Mouse (Mus musculus) stomach, postnatal 0 days (tissue): ENCODE results near the gene Med13l. TPM values are rescaled to one million over a fixed set of nuclear protein-coding genes. Genes with fewer than 3 reads are reported as not detected.
A peak's percentile ranks its signal among the peaks of the same experiment; 100 is the strongest.

Source experiments
- ATAC-seq: fragments of 200-750 bp; cut with Nextera tagmentation; 2 replicates; pipeline ENCODE4 v1.8.0; 2017; ENCODE audit not compliant: low FRiP score, low TSS enrichment
- DNase-seq: peaks from one replicate; pipeline ENCODE4 v3.0.0-alpha.2; 2016; ENCODE audit warnings: low spot score
- H3K27ac ChIP-seq: fragments of 300-500 bp; sonication (generic); replicated peaks from 2 replicates; pipeline ENCODE4 v1.5.1; 2014; ENCODE audit warnings: mild to moderate bottlenecking, control low read depth
- H3K27me3 ChIP-seq: fragments of 300-500 bp; sonication (generic); 2 replicates; pipeline ENCODE4 v1.6.1; 2014; ENCODE audit warnings: low read length; ENCODE audit not compliant: control insufficient read depth, insufficient read depth
- H3K36me3 ChIP-seq: fragments of 300-500 bp; sonication (generic); 2 replicates; pipeline ENCODE4 v1.6.1; 2014; ENCODE audit warnings: low read length, mixed read lengths; ENCODE audit not compliant: control insufficient read depth, insufficient read depth
- H3K4me1 ChIP-seq: fragments of 300-500 bp; sonication (generic); replicated peaks from 2 replicates; pipeline ENCODE4 v1.6.1; 2014; ENCODE audit warnings: antibody characterized with exemption; ENCODE audit not compliant: control insufficient read depth, insufficient read depth
- H3K4me2 ChIP-seq: fragments of 300-500 bp; sonication (generic); replicated peaks from 2 replicates; pipeline ENCODE4 v1.6.1; 2014; ENCODE audit warnings: low read depth, mild to moderate bottlenecking, control low read depth, moderate library complexity
- H3K4me3 ChIP-seq: fragments of 300-500 bp; sonication (generic); 2 replicates; pipeline ENCODE4 v1.5.1; 2014; ENCODE audit warnings: low read depth, low read length, control low read depth
- H3K9ac ChIP-seq: fragments of 300-500 bp; sonication (generic); 2 replicates; pipeline ENCODE4 v1.6.1; 2014; ENCODE audit warnings: mild to moderate bottlenecking, low read length, control low read depth, mixed read lengths
- H3K9me3 ChIP-seq: fragments of 300-500 bp; sonication (generic); 2 replicates; pipeline ENCODE4 v1.6.1; 2016; ENCODE audit warnings: low read length; ENCODE audit not compliant: control insufficient read depth
- CTCF ChIP-seq: IDR thresholded peaks from 2 replicates; pipeline ENCODE4 v1.5.1; 2016; ENCODE audit warnings: antibody characterized with exemption, low read depth, mild to moderate bottlenecking, moderate library complexity
- EP300 ChIP-seq: optimal IDR thresholded peaks from 2 replicates; pipeline ENCODE3; 2016; ENCODE audit warnings: antibody characterized with exemption
- WGBS: fragments of 180-500 bp; shearing (Covaris S2); extraction: QIAGEN DNeasy Blood & Tissue Kit; methylation state at CpG from one replicate; pipeline ENCODE4 v1.1.7; 2014; 5-methylcytosine and 5-hydroxymethylcytosine counted together
- polyA plus RNA-seq: library from polyadenylated mRNA; unstranded; fragments of >200 nt; fragmentation: Nextera tagmentation; extraction: Ambion mirVana; gene quantifications from 2 replicates; pipeline ENCODE4 v1.2.1, GENCODE M21; 2015

Med13l gene
- polyA plus RNA-seq, 1 experiment from 2014 or later: 5.4 TPM

- ATAC-seq: no peak
Observed at GRCm38 (mm10) chr5:118607900-118608299, 47.4 kb downstream of the Med13l start.

DNA sequence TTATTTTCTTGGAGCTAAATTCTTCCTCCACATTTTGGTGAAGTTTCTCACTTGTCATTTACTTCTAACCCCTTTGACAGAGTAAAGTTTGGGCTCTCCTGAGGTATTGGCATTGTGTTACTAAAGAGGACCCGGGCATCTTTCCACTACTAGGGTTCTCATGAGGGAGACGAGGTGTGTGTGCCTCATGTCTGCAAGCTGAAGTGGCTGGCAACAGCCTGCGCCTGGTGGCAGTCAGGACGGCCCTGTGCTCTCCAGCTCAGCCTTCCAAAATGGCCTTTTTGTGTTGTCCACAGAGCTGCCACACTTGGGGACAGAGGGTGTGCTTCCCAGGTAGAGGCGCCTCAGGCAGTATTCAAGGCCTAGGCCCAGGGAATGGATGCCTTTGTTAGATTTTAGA, 50.0 kb downstream of the Med13l start:
- Histone ChIP-seq H3K4me2 (no peak overlapping the region), H3K27ac (no peak overlapping the region), H3K36me3 (no peaks in the 10 kb centered on the region), H3K27me3 (no peaks in the 10 kb centered on the region), H3K9ac (no peak overlapping the region), H3K4me3 (no peak overlapping the region), H3K4me1 (no peaks in the 10 kb centered on the region; the same call in 1 of the 2 replicates), H3K9me3 (no peaks in the 10 kb centered on the region)
- ATAC-seq (no peak), DNase-seq (no peak)
- 88% methylated on average over 5 of the region's 5 CpGs for WGBS
- TF ChIP-seq EP300: no peak
- no peak for TF ChIP-seq CTCF

More at GRCm38 (mm10) chr5:118607900-118608299, 47.4 kb downstream of the Med13l start:
- no peak overlapping the region for H3K4me2 ChIP-seq
- DNase-seq: no peak
- TF ChIP-seq EP300: no peak
- no peak for TF ChIP-seq CTCF
- H3K27ac ChIP-seq: no peak overlapping the region
- WGBS: 100% methylated on average over 1 of the region's 1 CpGs
- H3K9ac ChIP-seq: no peak overlapping the region
- no peaks in the 10 kb centered on the region; the same call in 1 of the 2 replicates for H3K4me1 ChIP-seq
- no peaks in the 10 kb centered on the region for H3K9me3 ChIP-seq
- H3K4me3 ChIP-seq: no peak overlapping the region
- H3K27me3 ChIP-seq: no peaks in the 10 kb centered on the region
- no peaks in the 10 kb centered on the region for H3K36me3 ChIP-seq

DNA sequence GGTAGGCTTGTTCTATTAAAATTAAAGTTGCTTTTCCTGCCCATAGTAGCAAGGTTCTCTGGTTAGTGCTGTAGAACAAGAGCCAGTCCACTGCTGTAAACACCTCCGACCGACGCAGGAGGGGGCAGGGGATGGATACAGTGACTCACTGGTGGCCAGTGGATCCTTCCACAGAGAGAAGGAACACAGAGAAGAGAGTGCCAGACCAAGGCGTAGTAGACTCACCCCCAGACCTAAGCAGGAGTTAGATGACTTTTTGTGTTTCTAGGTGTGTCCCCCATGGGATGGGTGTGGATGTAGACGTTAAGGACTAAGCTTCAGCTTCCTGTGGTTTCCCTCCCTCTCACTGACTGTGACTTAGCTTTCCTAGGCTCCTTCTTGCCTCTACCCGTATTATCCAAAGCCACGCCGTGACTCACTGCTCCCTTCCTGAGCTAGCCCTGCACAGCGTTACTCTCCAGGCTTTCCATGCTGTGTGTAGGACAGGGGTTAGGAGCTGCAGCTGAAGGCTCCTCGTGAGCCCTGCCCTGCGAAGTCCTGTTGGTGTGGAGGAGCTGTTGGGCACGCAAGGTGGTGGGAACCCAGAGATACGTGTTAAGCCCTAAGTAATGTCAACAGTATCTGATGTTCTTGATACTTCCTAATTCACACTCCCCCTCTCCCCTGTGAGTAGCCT, 52.6 kb downstream of the Med13l start:
- WGBS: 56% methylated on average over 13 of the region's 13 CpGs
- Histone ChIP-seq H3K4me2 (no peak overlapping the region), H3K36me3 (no peaks in the 10 kb centered on the region), H3K27ac (no peak overlapping the region), H3K27me3 (no peaks in the 10 kb centered on the region), H3K9ac (no peak overlapping the region), H3K4me3 (no peak overlapping the region), H3K4me1 (peaks cover 2% of the 10 kb centered on the region; the same call in 1 of the 2 replicates), H3K9me3 (no peaks in the 10 kb centered on the region)
- no peak for DNase-seq
- ATAC-seq: peak; percentile 56; the same call in 1 of the 2 replicates
- TF ChIP-seq EP300 (no peak), CTCF (no peak)

- Histone ChIP-seq H3K4me3 (no peak overlapping the region), H3K9ac (no peak overlapping the region), H3K27ac (no peak overlapping the region), H3K36me3 (no peaks in the 10 kb centered on the region), H3K27me3 (no peaks in the 10 kb centered on the region), H3K9me3 (no peaks in the 10 kb centered on the region), H3K4me1 (peaks cover 2% of the 10 kb centered on the region; the same call in 1 of the 2 replicates), H3K4me2 (no peak overlapping the region)
- WGBS: 33% methylated on average over 2 of the region's 2 CpGs
- ATAC-seq: no peak
- DNase-seq: no peak
- TF ChIP-seq CTCF (no peak), EP300 (no peak)
Observed at GRCm38 (mm10) chr5:118613704-118614103, 53.2 kb downstream of the Med13l start.

DNA sequence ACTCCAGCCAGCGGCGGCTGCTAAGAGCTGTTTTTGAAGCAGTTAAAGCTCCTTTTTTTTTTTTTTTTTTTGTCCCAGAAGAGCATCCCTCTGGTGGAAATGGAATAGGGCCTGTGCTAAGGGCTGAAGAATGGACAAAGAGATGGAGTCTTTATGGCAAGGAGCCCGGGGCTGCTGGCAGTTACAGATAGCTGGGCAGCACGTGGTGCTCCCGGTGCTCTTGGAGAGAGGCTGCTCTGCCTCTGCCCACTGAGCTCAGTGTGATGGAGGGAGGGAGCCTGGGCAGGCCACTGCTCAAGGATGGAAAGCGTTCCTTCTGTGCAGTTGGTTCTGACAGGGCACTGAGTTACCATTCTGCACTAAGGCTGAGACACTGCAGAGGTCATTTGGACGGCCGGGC, 53.6 kb downstream of the Med13l start:
- H3K36me3 ChIP-seq: no peaks in the 10 kb centered on the region
- H3K9ac ChIP-seq: no peak overlapping the region
- ATAC-seq: no peak
- 42% methylated on average over 8 of the region's 8 CpGs for WGBS
- H3K4me1 ChIP-seq: peaks cover 2% of the 10 kb centered on the region; the same call in 1 of the 2 replicates
- no peak overlapping the region for H3K4me3 ChIP-seq
- no peak for DNase-seq
- H3K9me3 ChIP-seq: no peaks in the 10 kb centered on the region
- TF ChIP-seq EP300: no peak
- TF ChIP-seq CTCF: no peak
- no peak overlapping the region for H3K4me2 ChIP-seq
- no peak overlapping the region for H3K27ac ChIP-seq
- H3K27me3 ChIP-seq: no peaks in the 10 kb centered on the region

GRCm38 (mm10) chr5:118614571-118614981, 54.1 kb downstream of the Med13l start:
- ATAC-seq: no peak
- Histone ChIP-seq H3K9me3 (no peaks in the 10 kb centered on the region), H3K4me2 (no peak overlapping the region), H3K27ac (no peak overlapping the region), H3K4me3 (no peak overlapping the region), H3K36me3 (no peaks in the 10 kb centered on the region), H3K9ac (no peak overlapping the region), H3K4me1 (peaks cover 2% of the 10 kb centered on the region; the same call in 1 of the 2 replicates), H3K27me3 (no peaks in the 10 kb centered on the region)
- no peak for DNase-seq
- WGBS: 42% methylated on average over 2 of the region's 2 CpGs
- TF ChIP-seq EP300 (no peak), CTCF (no peak)
